Mouse (Mus musculus) liver, adult 2 months (tissue): ENCODE results near the gene Xylt1.

Experiments
- CTCF ChIP-seq: fragments of 200-500 bp; IDR thresholded peaks from 2 replicates; pipeline ENCODE4 v1.5.1; 2011; ENCODE audit warnings: low read depth, low read length, control low read depth
- POLR2A ChIP-seq: fragments of 200-500 bp; IDR thresholded peaks from 2 replicates; pipeline ENCODE4 v1.6.1; 2011; ENCODE audit warnings: low read length, control low read depth; ENCODE audit not compliant: insufficient read depth; ENCODE audit errors: extremely low read depth

DNA sequence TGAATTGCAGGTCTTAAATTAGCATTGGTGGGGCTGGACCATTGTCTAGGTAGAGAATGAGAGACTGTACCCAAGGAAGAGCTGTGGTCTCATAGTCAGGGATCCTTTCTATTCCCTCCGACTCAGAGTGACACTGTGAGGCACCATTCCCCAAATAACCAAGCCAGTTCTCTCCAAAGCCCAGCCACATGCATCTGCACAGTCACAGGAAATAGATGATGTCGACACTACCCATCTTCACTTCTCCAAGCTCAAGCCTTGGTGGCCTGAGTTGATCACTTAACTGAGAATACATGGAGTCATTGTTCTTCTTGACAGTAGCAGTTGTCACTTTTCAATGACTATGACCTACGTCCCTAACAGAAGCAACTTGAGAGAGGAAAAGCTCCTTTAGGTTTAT lies 100.6 kb downstream of the Xylt1 start:
- no peak for TF ChIP-seq CTCF
- no peak for TF ChIP-seq POLR2A
